Mouse (Mus musculus): ENCODE results near the gene Snx21.

The Snx21 gene

GRCm38 (mm10) chr2:164771123-164771522, 14.5 kb upstream of the Snx21 start:
- DNase-seq = no peak

GRCm38 (mm10) chr2:164773229-164773988, 12.2 kb upstream of the Snx21 start:
- no peak for DNase-seq

- no peak for DNase-seq
These were observed 11.6 kb upstream of the Snx21 start for GRCm38 (mm10) chr2:164773989-164774364.

- no peak for DNase-seq
These were observed 9.5 kb upstream of the Snx21 start for GRCm38 (mm10) chr2:164776130-164776529.

GRCm38 (mm10) chr2:164776801-164777200, 8.8 kb upstream of the Snx21 start:
- DNase-seq = no peak

GRCm38 (mm10) chr2:164777246-164778014, 8.2 kb upstream of the Snx21 start:
- no peak for DNase-seq

GRCm38 (mm10) chr2:164778015-164778287, 7.7 kb upstream of the Snx21 start:
- no peak for DNase-seq

- DNase-seq = no peak
These were observed 6.8 kb upstream of the Snx21 start for GRCm38 (mm10) chr2:164778809-164779208.

- DNase-seq = no peak
These were observed 6.0 kb upstream of the Snx21 start, which contains the start of gene Tnnc2 for GRCm38 (mm10) chr2:164779481-164780086. Gene Tnnc2 (minus strand): TSS chr2:164779967.

- no peak for DNase-seq
These were observed 3.7 kb upstream of the Snx21 start for GRCm38 (mm10) chr2:164781876-164782275.

GRCm38 (mm10) chr2:164783926-164784581, 1.6 kb upstream of the Snx21 start:
- DNase-seq = no peak

- no peak for DNase-seq
These were observed 678 bp upstream of the Snx21 start for GRCm38 (mm10) chr2:164784869-164785420.

- no peak for DNase-seq
These were observed 814 bp downstream of the Snx21 start for GRCm38 (mm10) chr2:164786388-164786885.

GRCm38 (mm10) chr2:164787032-164787431, 1.4 kb downstream of the Snx21 start:
- no peak for DNase-seq

GRCm38 (mm10) chr2:164787779-164788178, 2.2 kb downstream of the Snx21 start:
- DNase-seq = no peak

- DNase-seq = no peak
These were observed 2.8 kb downstream of the Snx21 start for GRCm38 (mm10) chr2:164788411-164788810.

GRCm38 (mm10) chr2:164790451-164790850, 4.8 kb downstream of the Snx21 start:
- DNase-seq = no peak

- no peak for DNase-seq
These were observed 6.2 kb downstream of the Snx21 start for GRCm38 (mm10) chr2:164791841-164792261.

GRCm38 (mm10) chr2:164792400-164793190, 7.0 kb downstream of the Snx21 start:
- DNase-seq = no peak

GRCm38 (mm10) chr2:164793236-164793635, 7.6 kb downstream of the Snx21 start:
- DNase-seq = peak; percentile 28 to 63

GRCm38 (mm10) chr2:164793772-164794171, 8.1 kb downstream of the Snx21 start:
- DNase-seq = no peak

- peak; percentile 39 to 62 for DNase-seq
These were observed 8.7 kb downstream of the Snx21 start for GRCm38 (mm10) chr2:164794293-164794692.
